Mouse (Mus musculus): ENCODE data around the gene Fer1l5.

Gene Fer1l5

GRCm38 (mm10) chr1:36401509-36401908 lies 29.4 kb downstream of the Fer1l5 start:
- in situ Hi-C loops (cut with MboI; ENCODE audit: unreplicated experiment in 2 of 2) = no loop called here

- in situ Hi-C loops (cut with MboI; ENCODE audit: unreplicated experiment in 2 of 2) = no loop called here
These were observed 32.4 kb downstream of the Fer1l5 start for GRCm38 (mm10) chr1:36404531-36404930.

- in situ Hi-C loops (cut with MboI; ENCODE audit: unreplicated experiment in 2 of 2) = no loop called here
These were observed 57.4 kb downstream of the Fer1l5 start for GRCm38 (mm10) chr1:36429511-36429910.

- in situ Hi-C loops (cut with MboI; ENCODE audit: unreplicated experiment in 2 of 2) = no loop called here
These were observed 60.9 kb downstream of the Fer1l5 start for GRCm38 (mm10) chr1:36432999-36433398.

GRCm38 (mm10) chr1:36433616-36434015 lies 61.5 kb downstream of the Fer1l5 start:
- in situ Hi-C loops (cut with MboI; ENCODE audit: unreplicated experiment in 2 of 2) = no loop called here

GRCm38 (mm10) chr1:36435071-36435470 lies 63.0 kb downstream of the Fer1l5 start:
- in situ Hi-C loops (cut with MboI; ENCODE audit: unreplicated experiment in 2 of 2) = no loop called here

DNA sequence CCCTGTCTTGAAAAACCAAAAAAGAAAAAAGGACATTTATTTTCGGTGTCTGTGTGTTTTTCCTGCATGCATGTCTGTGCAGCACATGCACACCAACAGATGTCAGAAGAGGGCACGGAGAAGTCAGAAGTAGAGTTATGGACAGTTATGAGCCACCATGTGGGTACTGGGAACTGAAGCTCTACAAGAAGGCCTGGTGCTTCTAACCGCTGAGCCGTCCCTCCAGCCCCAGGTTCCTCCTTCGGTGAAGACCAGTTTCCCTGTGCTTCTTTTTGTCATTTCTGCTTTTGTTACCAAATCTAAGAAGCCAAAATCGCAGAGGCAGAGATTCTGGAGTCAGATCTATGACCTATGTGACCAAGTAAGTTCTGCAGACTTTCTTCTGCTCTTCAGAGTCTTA lies 64.4 kb downstream of the Fer1l5 start:
- in situ Hi-C loops (cut with MboI; ENCODE audit: unreplicated experiment in 2 of 2) = no loop called here

GRCm38 (mm10) chr1:36437223-36437622 lies 65.1 kb downstream of the Fer1l5 start:
- in situ Hi-C loops (cut with MboI; ENCODE audit: unreplicated experiment in 2 of 2) = no loop called here

DNA sequence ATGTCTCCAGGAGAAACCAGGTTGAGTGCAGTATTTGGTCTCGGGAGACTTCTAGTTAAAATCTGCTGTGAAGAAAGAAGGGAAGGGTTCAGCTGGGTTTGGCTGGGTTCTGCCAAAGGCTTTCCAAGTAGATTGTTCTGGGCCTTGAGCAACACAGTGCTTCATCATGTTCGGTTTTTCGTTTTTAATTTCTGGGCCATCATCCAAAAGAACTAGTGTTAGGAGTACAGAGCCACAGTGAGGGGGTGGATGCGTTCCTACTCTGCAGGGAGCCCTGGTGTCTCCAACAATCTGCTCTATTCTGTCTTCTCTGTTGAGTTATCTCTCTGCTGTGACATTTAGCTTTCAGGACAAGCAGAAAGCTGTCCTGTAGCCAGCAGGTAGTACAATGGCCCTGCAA lies 69.0 kb downstream of the Fer1l5 start:
- in situ Hi-C loops (cut with MboI; ENCODE audit: unreplicated experiment in 2 of 2) = loop anchor here in 1 of 2 experiments (5.0 kb wide), 1 partner anchor 61 kb away; no protein-coding TSS in a partner anchor

DNA sequence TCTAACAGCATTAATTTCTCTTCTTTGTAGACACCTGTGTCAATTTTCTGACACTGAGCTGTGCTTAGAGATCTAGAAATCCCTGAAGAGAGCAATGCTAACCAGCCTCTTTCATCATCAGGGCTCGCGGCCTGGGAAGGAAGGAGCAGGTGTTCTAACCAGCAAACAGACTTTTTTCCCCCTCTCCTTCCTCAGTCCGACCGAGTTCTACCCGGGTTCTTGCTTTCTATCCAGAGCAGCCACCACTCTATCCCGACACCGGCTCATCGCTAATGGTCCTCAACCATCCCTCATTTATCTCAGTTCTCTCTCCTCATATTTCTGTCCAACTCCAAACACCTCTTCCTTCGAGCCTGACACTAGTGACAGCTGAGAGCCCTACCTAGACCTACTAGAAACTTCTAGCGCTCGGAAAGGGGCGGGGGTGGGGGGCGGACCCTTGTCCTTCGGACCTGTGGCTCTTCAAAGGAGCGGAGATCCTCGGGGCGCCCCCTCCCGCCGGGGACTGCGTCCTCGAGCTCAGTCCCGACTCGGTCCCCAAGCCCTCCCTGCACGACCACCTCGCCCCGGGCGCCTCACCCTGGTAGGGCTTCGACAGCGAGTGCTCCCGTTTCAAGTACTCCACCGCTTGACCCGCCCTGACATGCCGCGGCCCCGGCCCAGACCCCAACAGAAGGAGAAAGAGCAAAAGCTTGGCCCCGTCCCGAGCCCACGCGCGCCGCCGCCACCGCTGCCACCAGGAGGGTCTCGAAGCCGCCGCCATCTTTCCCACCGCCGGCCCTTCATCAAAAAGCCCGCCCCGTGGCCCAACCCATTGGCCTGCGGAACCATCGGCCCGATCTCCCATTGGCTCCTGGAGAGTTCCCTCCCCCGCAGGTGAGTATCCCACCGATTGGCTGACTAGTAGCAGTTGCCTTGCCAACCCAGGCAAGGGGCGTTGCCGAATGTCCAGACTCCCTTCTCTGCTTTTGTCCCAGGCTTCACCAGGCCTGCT lies 72.7 kb downstream of the Fer1l5 start, which contains the start of gene Lman2l:
Gene Lman2l, minus strand, starts transcription at position 801 of the 994 bp plus-strand sequence.
- in situ Hi-C loops (cut with MboI; ENCODE audit: unreplicated experiment in 2 of 2) = loop anchor here (5.0 kb wide), 2 partner anchors 58 to 77 kb away; partner anchors contain the start of gene Kansl3 (in 1 of the 2)

DNA sequence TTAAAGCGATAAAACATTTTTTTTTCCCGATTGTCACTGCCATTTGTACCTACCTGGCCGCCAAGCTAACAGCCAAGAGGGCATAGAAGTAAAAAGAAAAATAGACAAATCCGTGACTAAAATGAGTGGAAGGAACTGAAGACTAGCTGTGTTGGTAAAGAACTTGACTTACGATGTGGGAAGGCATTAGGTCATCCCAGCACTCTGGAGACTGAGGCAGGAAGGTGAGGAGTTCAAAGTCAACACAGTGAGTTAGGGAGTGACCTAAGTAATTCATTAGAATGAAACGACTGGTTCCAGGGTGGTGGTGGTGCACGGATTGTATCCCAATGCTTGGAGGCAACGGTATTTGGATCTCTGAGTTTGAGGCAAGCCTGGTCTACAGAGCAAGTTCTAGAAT lies 73.4 kb downstream of the Fer1l5 start:
- in situ Hi-C loops (cut with MboI; ENCODE audit: unreplicated experiment in 2 of 2) = loop anchor here in 1 of 2 experiments (5.0 kb wide), 1 partner anchor 78 kb away; the partner anchor contains the start of gene Kansl3

GRCm38 (mm10) chr1:36446106-36446824 lies 74.2 kb downstream of the Fer1l5 start:
- in situ Hi-C loops (cut with MboI; ENCODE audit: unreplicated experiment in 2 of 2) = loop anchor here in 1 of 2 experiments (5.0 kb wide), 1 partner anchor 79 kb away; the partner anchor contains the start of gene Kansl3

- in situ Hi-C loops (cut with MboI; ENCODE audit: unreplicated experiment in 2 of 2) = loop anchor here in 1 of 2 experiments (5.0 kb wide), 1 partner anchor 80 kb away; the partner anchor contains the start of gene Kansl3
These were observed 74.8 kb downstream of the Fer1l5 start for GRCm38 (mm10) chr1:36446841-36447240.

DNA sequence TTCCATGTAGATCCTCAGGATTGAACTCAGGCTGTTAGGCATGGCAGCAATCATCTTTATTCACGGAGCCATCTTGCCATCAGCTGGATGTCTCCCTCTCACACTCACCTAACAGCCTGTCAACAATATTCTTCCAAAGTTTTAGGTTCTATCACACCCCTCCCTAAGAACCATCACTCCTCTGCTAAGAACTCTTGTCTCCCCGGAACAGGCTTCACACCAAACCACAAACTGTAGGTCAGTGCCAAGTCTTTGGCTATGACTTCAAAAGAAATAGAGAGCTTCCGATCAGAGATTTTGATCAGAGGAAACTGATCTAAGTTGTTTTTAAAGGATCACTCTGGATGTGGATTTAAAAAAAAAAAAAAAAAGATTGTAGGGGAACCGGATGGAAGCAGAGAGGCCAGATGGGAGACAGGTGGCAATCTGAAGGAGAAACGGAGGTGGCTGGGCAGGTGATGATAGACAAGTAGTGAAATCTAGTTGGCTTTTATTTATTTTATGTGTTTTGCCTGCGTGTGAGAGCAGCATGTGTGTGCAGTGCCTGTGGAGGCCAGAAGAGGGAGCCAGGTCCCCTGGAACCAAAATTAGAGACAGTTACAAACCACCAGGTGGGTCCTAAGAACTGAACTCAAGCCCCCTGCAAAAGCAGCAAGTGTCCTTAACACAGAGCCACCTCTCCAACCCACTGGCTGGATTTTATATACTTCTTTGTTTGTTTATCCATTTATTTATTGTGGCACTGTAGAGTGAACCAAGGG lies 82.1 kb downstream of the Fer1l5 start:
- in situ Hi-C loops (cut with MboI; ENCODE audit: unreplicated experiment in 2 of 2) = no loop called here

- in situ Hi-C loops (cut with MboI; ENCODE audit: unreplicated experiment in 2 of 2) = no loop called here
These were observed 85.4 kb downstream of the Fer1l5 start for GRCm38 (mm10) chr1:36457388-36458014.

- in situ Hi-C loops (cut with MboI; ENCODE audit: unreplicated experiment in 2 of 2) = no loop called here
These were observed 86.1 kb downstream of the Fer1l5 start for GRCm38 (mm10) chr1:36458169-36458568.

GRCm38 (mm10) chr1:36461829-36462228 lies 89.7 kb downstream of the Fer1l5 start:
- in situ Hi-C loops (cut with MboI; ENCODE audit: unreplicated experiment in 2 of 2) = no loop called here

GRCm38 (mm10) chr1:36465641-36466160 lies 93.6 kb downstream of the Fer1l5 start:
- in situ Hi-C loops (cut with MboI; ENCODE audit: unreplicated experiment in 2 of 2) = no loop called here

DNA sequence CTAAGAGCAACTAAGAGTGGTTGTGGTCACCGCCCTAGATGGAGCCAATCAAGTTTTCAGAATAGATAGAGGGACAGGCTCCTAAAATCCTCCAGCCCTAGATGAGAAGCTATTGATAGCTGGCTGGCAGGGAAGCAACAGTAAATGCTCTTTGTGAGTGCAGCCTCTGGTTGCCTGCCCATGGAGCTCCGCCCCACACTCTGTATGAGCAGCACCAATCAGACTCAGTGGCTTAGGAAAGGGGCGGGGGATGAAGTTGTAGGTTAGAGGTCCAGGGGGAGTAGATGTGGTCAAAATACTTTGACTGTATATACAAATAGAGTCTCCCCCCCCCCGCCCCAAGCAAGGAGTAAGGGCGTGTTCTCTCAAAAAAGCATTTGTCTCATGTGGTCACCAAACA lies 95.4 kb downstream of the Fer1l5 start:
- in situ Hi-C loops (cut with MboI; ENCODE audit: unreplicated experiment in 2 of 2) = no loop called here

Measured in v-Abl transformed pro-B cells (cell line).